Mouse (Mus musculus): ENCODE measurements around the gene Gpr153.

DNA sequence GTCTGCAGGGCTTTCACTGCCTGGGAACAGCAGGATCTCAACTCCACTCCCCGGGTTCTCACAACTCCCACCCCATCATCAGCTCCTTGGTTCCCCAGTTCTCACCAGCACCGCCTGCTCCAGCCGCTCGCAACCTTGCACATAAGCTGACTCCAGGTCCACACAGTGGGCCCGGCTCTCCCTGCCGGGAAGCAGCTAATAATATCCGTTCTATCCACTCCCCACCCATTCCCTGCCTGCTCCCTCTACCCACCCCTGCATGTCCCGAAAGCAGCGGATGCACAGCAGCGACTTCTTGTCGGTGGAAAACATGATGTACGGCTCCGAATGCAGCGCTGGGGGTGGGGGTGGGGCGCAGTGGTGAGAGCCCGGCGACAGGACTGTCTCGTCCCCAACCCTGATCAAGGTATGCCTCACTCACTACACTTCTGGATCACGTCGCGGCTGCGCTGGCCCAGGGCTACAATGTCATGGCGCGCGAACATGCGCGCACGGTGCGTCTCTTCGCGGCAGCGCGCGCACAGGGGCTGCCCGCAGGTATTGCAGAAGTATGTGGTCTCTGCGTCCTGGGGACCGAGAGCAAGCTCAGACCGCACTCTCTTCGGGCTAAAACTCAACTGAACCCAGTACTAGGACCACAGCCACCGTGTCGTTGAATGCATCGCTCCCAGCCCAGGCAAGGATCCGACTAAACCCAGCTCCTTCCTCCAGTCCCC is 41.6 kb downstream of the Gpr153 start:
- TF ChIP-seq CTCF (conservative IDR thresholded peaks at IDR 0.05; ENCODE audit: insufficient read depth, insufficient read length, low read depth, low read length) (no peak), POLR2A (IDR thresholded peaks at IDR 0.05; ENCODE audit: low read depth, low read length) (no peak)
